Mouse (Mus musculus) 3134 (cell line): ENCODE measurements around the gene Nek8.
"Not testable (repeated sequence)": the region's sequence is repeated elsewhere in the genome, so short reads cannot be mapped to it uniquely, and the experiment has no call there.

Source experiments
- DNase-seq: peaks from one replicate; pipeline ENCODE4 v3.0.0-alpha.2; 2011; ENCODE audit warnings: low spot score; ENCODE audit not compliant: insufficient read length; ENCODE audit errors: extremely low read depth

The Nek8 gene

GRCm38 (mm10) chr11:78146707-78147543 is 29.6 kb downstream of the Nek8 start:
- DNase-seq, result no peak

DNA sequence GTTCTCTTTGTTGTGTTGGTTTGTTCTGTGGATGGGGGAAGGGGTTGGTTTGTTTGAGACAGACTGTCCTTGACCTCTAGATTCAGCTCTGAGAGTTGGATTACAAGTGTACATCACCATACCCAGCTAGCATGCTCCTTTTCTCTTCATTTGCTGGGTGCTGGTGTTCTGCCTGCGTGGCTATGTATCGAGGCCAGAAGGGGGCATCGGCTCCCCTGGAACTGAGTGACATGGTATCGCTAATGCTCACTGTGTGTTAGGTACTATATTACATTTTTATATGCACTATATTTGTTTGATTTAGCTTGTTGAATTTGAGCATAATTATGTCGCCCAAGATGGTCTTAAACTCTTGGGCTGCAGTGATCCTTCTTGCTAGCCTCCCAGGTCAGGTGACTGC is 30.3 kb downstream of the Nek8 start:
- no peak for DNase-seq

- DNase-seq, result no peak
Measured at GRCm38 (mm10) chr11:78143520-78143919, 33.0 kb downstream of the Nek8 start.

DNA sequence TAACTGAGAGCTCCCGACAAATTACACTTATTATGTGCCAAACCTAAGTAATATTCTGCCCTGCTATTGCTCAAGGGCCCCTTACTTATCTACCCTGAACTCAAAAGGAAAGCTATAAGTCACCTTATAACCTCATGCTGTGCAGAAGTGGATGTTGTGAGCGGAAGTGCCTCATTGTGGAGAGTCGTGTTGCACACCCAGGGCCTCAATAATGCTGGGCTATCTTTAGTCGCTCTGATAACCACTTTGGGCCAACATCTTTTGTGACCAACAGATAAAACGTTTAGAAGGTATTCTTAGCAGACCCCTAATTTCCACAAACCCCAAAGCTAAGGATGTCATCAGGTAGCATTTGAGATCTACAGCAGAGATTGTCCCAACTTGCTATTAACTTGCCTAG is 35.8 kb downstream of the Nek8 start:
- no peak for DNase-seq

GRCm38 (mm10) chr11:78138023-78138422 is 38.5 kb downstream of the Nek8 start:
- DNase-seq, result no peak

DNA sequence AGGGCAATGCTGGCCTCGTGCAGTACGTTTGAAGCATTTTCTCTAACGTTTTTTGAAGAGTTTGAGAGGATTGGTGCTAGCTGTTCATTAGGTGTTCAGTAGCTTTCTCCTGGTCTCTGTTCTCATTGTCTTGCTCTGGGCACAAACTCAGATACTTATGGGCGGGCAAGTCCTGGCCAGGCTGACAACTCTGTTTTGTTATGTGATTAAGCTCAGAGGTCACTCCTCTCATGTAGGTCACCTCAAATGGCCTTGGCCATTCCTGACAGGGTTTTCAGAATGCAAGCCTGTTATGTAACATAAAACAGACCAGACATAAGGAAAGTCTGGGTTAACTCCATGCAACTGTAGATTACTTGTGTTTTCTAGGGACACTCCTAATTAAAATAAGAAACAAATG is 38.9 kb downstream of the Nek8 start:
- no peak for DNase-seq

GRCm38 (mm10) chr11:78136132-78136531 is 40.3 kb downstream of the Nek8 start:
- DNase-seq, result no peak

DNA sequence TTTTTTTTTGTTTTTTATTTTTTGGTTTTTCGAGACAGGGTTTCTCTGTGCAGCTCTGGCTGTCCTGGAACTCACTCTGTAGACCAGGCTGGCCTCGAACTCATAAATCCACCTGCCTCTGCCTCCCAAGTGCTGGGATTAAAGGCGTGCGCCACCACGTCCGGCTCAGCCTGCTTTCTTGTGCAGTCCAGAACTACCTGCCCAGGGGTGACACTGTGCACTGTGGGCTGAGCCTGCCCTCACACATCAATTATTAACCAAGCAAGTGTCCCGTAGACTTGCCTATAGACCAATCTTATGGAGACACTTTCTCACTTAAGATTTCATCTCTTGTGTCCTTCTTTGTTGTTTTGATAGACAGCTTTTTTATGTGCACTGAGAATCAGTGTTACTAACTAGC is 41.2 kb downstream of the Nek8 start:
- DNase-seq, result not testable (repeated sequence)

DNA sequence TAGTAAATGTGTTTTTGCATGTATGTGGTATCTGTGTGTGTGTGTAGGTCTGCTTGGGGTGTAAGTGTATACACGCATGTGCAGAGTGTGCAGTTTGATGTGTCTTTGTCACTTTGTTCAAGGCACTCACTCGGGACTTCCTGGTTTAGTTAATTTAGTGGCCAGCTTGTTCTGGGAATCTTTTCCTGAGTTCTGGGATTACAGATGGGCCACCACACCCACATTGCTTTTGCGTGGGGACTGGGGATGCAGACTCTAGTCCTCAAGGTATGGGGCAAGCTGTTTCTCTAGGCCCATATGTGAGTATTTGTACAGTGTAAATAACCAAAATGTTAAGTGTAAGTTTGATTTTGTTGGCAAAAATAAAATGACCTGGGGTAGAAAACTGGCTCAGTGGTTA is 42.1 kb downstream of the Nek8 start:
- no peak for DNase-seq

- no peak for DNase-seq
Measured at GRCm38 (mm10) chr11:78133915-78134314, 42.6 kb downstream of the Nek8 start.

DNA sequence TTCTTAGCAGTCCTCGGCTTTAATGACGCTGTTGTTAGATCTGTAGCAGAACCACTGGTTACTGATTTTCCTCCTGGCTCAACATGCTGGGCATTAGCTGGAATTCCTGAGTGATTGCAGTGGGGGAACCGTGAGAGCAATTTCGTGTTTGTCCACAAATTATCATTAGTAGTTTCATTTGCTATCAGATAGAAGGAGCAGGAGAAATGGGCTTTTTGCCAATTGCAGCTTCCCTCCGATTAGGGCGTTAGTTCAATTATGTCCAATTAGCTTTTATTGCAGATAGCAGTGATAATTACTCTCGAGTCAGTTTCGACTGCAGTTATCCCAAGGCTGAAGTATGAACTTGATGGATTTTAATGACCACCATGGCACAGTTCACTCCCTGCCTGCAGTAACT is 47.0 kb downstream of the Nek8 start:
- no peak for DNase-seq

DNA sequence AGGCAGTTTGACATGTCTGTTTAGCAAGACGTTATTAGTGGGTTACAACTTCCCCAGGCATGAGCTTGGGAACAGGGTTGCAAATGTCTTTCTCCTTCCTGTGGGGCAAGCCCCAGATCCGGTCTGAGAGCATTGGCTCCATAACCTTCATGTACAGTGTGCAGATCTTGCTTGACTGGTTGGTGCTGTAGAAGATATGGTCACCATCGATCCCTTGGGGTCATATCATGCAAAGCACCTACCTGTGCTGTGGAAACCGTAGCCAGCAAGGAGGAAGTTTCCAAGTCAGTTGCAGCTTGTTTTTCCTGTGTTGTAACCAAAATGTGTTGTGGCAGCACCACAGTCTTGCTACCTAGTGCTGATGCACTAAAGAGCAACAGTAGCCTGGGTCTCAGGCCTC is 49.7 kb downstream of the Nek8 start:
- DNase-seq, result no peak

DNA sequence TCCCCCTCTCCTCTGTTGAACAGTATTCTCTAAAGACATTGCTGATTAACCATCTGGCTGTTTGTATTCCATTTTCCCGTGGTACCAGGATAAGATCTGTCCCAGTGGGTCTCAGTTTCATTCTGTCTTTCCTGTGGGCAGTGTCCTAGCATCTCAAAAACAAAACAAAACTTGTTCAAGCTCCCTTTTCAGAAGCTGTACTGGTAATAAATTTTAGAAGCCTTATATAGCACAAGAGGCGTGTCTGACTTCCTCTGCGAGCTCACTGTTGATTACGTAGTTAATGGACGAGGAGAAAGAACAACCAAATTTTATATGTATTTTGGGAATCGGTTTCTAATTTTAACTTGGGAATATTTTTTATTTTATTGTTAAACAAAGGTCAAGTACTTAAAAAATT is 50.8 kb downstream of the Nek8 start:
- no peak for DNase-seq

GRCm38 (mm10) chr11:78123782-78124181 is 52.7 kb downstream of the Nek8 start:
- DNase-seq, result no peak

GRCm38 (mm10) chr11:78122815-78123214 is 53.7 kb downstream of the Nek8 start:
- DNase-seq, result no peak

DNA sequence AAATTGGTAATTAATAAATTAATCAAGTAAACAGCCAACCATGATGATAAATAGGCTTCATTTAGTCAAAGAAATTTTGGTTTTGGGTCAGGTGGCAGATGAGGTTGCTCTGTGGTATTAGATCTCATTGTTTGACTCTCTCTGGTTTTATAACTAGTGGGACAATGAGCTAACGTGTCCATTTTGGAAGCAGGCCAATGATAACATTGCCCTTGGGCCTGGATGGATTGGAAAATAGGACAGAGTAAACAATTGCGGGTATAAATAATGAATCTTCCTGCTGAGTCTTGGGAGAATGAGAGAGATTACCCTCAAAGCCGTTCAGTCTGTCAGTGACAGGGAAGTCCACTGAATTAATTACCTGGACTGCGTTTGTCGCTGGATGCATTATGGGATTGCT is 55.3 kb downstream of the Nek8 start:
- DNase-seq, result no peak

- no peak for DNase-seq
Measured at GRCm38 (mm10) chr11:78119898-78120297, 56.6 kb downstream of the Nek8 start.

GRCm38 (mm10) chr11:78118467-78118866 is 58.0 kb downstream of the Nek8 start:
- no peak for DNase-seq

DNA sequence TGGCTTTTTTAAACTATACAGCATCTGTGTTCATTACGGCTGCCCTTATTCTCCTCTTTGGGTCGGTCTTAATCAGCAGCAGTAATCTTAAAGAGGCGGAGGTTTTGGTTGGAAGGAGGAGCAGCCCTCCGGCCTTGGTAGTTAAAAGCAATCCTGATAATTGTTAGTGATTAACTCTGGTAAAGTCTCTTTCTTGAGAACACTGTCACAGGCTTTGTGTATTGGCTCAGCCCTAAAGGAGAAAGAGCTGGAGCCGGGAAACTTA is 60.4 kb downstream of the Nek8 start:
- no peak for DNase-seq
